Mouse (Mus musculus): Measurements from ENCODE around the gene Zfp213.
"Not testable (repeated sequence)": the region's sequence is repeated elsewhere in the genome, so short reads cannot be mapped to it uniquely, and the experiment has no call there.

Gene Zfp213

GRCm38 (mm10) chr17:23544766-23545165 is 19.3 kb downstream of the Zfp213 start:
- DNase-seq (ENCODE audit: low spot score in 2 of 2), result peak in 1 of 2 experiments; percentile 1

DNA sequence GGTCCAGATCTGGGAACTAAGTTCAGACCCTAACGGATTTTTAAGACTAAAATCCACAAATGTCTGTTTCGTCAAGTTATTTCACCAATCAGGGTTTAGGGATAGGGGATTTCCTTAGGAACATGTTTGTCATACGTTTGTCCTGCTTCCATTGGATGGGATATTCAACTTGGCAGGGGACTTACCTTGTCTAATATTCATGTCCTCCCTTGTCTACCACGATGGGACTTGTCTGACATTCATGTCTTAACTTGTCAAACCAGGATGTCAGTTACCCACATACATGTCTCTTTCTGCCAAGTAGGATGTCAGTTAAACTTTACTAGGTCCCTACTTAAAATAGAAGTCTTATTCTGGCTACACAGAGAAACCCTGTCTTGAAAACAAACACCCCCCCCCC is 20.1 kb downstream of the Zfp213 start:
- DNase-seq (ENCODE audit: low spot score in 2 of 2), result no peak

DNA sequence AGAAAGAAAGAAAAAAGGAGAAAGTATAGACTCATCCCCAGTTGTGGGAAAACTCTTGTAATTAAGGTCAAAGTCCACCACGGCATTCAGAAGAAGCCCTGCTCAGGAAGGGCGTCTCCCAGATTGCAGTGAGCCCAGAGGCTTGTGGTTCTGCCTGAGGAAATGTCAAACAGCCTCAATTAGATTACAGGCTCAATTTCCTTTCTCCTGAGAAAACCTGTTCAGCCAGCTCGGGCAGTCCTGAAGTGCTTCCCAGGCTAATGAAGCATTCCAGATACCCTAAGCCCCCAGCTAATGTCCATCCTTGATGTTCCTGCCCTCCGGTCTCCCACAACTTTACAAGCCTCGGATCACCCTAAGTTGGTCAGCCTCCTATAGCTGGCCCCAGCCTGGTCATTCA is 20.7 kb downstream of the Zfp213 start:
- no peak for DNase-seq (ENCODE audit: low spot score in 2 of 2)

DNA sequence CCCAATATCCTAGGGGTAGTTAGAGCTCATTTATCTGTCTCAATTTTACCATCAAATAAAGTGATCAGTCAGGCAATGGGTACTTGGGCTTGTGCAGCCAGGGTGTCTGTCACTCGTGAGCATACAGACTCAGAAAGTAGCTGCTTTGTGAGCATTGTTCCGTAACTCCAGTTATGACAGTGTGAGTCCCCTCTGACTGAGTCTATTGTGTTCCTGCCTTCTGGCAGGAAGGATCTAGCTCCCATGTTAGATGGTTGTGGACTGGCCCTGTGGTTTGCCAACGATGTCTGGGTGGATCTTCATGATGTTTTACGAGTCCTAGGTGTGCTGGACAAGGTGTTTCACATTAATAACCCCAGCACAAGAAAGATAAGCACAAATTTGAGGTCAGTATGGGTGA is 21.2 kb downstream of the Zfp213 start:
- DNase-seq (ENCODE audit: low spot score in 2 of 2), result peak in 1 of 2 experiments; percentile 9

DNA sequence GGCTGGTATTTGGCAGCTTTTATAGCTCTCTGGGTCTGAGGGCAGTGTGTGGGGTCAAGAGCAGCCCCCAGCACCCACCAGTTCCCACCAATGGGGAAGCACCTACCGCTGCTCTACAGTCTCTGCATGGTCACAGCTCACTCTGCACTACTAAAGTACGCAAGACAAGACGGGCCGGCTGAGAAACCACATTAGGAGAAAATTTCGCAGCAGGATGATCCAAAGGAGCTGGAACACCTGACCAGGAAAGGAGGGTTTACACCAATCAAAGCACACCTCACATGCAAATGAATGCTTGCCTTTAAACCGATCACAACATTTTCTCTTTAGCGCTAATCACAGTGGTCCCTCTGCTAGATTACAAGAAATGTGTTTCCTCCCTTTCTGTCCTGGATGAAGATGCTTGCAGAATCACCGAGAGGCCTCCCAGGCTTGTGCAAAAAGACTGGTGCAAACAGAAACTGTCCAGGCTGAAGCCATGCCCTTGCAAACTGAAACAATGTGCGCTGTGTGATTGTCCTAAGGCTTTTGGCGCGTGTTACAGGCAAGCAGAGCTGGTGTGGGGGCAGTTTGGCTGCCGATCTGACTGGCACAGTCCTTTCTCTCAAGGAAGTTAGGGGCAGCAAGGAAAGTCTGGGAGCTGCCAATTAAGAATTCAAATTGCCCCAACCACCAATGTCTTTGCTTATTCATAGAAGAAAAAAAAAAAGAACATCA is 21.9 kb downstream of the Zfp213 start:
- DNase-seq (ENCODE audit: low spot score in 2 of 2), result peak in 1 of 2 experiments; percentile 18

DNA sequence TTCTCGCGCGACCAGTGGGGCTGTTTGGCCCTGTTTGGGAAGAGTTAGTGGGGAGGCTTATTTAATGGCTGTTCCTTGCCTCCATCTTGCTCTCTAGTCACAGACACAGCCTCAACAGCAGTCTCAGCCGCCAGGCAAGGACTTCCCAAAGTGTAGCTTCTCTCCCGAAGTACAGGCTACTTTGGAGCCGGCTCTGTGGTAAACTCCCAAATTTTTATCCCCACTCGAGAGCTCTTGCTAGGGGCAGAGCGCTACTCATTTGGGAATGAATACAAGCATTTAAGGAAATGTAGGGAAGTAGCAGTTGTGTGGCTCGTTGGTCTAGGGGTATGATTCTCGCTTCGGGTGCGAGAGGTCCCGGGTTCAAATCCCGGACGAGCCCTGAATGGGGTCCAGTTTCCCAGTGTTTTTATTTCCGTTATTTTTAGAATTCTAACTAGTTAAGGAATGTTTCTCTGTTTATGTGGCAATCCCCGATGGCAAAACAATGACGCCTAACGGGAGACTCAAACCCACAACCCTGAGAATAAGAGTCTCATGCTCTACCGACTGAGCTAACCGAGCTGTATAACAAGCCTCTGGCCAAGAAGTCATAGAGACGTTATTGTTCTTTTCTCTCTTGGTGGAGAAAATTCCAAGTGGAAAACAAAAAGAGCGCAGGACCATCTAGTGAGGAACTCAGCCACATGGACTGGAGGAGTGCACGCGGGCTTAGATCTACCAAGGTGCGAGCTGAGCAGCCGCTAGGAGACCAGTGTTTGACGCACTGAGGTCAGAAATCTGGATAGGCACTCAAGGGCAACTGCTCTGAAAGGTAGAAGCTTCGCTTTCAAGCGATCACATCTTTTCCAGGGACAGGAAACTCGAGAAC is 23.2 kb downstream of the Zfp213 start:
- peak in 1 of 2 experiments; percentile 20 for DNase-seq (ENCODE audit: low spot score in 2 of 2)

- DNase-seq (ENCODE audit: low spot score in 2 of 2), result no peak
Observed at GRCm38 (mm10) chr17:23540106-23540505, 23.9 kb downstream of the Zfp213 start.

DNA sequence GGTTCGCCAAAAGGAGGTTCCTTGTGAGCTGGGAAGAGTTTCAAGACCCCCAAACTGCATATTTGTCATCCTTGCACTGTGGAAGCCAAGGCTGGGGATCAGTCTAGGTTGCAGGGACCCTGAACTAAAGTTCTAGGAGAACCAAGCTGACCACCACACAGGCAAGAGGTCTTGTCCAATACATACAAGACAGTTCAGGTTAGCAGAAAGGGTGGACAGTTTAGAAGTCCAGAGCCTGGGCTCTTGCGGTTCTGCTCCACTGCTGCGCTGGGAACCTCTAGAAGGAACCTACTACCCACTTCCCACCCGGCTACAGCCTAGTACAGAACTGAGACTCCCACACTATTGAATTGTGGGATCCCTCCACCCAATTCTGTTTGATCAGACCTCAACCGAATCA is 24.4 kb downstream of the Zfp213 start:
- DNase-seq (ENCODE audit: low spot score in 2 of 2), result no peak

- peak in 1 of 2 experiments; percentile 8 for DNase-seq (ENCODE audit: low spot score in 2 of 2)
Observed at GRCm38 (mm10) chr17:23538299-23539015, 25.6 kb downstream of the Zfp213 start.

- no peak for DNase-seq (ENCODE audit: low spot score in 2 of 2)
Observed at GRCm38 (mm10) chr17:23537554-23538255, 26.3 kb downstream of the Zfp213 start.

GRCm38 (mm10) chr17:23535046-23535788 is 28.8 kb downstream of the Zfp213 start:
- DNase-seq (ENCODE audit: low spot score in 2 of 2), result peak in 1 of 2 experiments; percentile 2

DNA sequence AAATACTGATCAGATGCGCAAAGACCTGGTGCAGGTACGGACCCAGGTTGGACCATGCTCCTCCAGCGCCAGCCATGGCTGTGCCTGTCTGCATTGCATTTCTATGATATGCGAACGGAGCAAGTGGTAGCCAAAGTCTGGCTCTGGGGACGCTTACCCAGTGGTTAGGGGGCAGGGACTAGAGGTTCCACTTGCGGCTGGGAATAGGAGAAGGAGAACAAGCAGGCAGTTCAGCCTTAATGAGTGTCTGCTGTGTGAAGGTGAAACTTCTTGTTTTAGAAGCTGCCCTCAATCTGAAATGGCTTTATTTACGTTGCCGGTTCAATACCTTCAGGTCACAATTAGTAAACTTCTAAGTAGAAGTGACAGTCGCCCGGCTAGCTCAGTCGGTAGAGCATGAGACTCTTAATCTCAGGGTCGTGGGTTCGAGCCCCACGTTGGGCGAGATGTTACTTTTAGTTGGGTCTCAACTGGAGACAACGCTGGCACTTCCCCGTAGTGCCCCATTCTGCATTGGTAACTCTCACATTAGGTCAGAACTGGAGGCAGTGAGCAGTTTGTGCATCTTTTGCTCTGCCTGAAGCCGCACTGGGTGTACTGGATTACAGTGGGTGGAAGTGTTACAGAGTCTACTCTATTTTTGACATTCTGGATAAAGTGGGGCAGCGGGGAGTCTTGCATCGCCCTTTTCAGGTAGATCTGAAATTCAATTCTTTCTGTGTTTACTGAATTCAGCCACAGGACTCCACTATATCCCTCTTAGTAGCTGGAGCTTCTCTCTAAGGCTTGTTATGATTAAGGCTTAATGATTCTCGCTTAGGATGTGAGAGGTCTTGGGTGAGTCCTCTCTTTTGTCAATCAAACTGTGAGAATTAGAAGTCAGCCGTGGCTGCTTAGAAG is 30.2 kb downstream of the Zfp213 start:
- not testable (repeated sequence) for DNase-seq (ENCODE audit: low spot score in 2 of 2)

- DNase-seq (ENCODE audit: low spot score in 2 of 2), result not testable (repeated sequence)
Observed at GRCm38 (mm10) chr17:23531408-23531807, 32.6 kb downstream of the Zfp213 start.

DNA sequence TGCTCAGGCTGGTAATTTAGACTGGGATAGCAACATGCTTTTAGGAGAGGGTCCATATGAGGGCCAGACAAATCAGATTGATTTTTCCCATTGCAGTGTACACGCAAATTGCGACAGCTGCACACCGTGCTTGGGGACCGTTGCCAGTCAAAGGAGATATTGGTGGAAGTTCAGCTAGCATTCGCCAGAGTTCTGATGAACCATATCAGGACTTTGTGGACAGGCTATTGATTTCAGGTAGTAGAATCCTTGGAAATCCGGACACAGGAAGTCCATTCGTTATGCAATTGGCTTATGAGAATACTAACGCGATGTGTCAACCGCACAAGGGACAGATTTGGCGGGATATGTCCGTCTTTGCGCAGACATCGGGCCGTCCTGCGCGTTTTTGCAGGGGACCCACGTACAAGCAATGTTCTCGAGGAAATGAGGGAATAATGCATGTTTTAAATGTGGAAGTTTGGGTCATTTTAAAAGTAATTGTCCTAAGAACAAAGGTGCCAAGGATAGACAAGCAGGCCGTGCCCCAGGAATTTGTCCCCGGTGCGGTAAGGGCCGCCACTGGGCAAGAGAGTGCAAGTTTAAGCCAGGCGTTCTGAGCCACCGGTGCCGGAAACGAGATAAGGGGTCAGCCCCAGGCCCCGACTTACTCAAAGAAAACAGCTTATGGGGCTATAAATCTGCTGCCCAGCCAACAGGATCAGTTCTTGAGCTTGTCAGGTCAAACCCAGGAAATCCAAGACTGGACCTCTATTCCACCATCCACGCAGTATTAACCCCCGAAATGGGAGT is 40.9 kb downstream of the Zfp213 start:
- DNase-seq (ENCODE audit: low spot score in 2 of 2), result not testable (repeated sequence)

GRCm38 (mm10) chr17:23518701-23519423 is 45.2 kb downstream of the Zfp213 start:
- no peak for DNase-seq (ENCODE audit: low spot score in 2 of 2)

All from left cerebral cortex, adult 9 months (tissue).